Mouse (Mus musculus) heart, adult 2 months (tissue): ENCODE measurements around the gene Rpusd3.

Experiments
- CTCF ChIP-seq: fragments of 200-600 bp; IDR thresholded peaks from 2 replicates; pipeline ENCODE4 v1.8.1; 2022; ENCODE audit warnings: antibody characterized with exemption, mild to moderate bottlenecking, moderate library complexity
- EP300 ChIP-seq: fragments of 200-500 bp; IDR thresholded peaks from 2 replicates; pipeline ENCODE4 v1.6.1; 2011; ENCODE audit warnings: low read depth, low read length, control low read depth; ENCODE audit not compliant: insufficient read depth
- POLR2A ChIP-seq: fragments of 200-500 bp; IDR thresholded peaks from 2 replicates; pipeline ENCODE4 v1.6.1; 2011; ENCODE audit warnings: mild to moderate bottlenecking, low read depth, low read length, control low read depth; ENCODE audit not compliant: insufficient read depth

DNA sequence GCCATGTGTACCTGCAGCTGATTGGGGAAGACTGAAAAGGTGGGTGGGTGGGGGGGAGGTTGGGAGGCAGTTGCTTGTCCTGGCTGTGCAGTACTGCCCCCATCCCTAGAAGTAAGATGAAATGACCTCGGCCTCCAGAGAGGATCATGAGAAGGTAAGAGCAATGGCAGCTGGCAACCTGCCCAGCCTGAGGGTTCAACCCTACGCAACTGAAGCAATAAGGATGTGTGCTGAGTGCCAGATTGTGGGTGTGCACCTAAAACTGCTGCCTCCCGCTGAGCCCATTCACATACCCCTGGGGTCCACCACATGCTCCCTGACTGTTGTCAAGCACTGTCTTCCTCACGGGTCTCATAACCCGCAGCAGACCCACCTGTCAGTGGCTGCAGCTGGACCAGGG lies 2.7 kb downstream of the Rpusd3 start:
- TF ChIP-seq CTCF = no peak
- no peak for TF ChIP-seq POLR2A
- no peak for TF ChIP-seq EP300
